Mouse (Mus musculus): ENCODE results near the gene Taar8c. TPM values are rescaled to one million over a fixed set of nuclear protein-coding genes. Genes with fewer than 3 reads are reported as not detected.

Gene Taar8c
- polyA plus RNA-seq, 1 experiment = not detected

- no peak overlapping the region for H3K4me3 ChIP-seq (ENCODE audit: insufficient read depth, low read length)
- TF ChIP-seq POLR2A (IDR thresholded peaks at IDR 0.05; ENCODE audit: extremely low read depth, insufficient read depth, low read length) (no peak), CTCF (IDR thresholded peaks at IDR 0.05; ENCODE audit: extremely low read depth, insufficient read depth, low read length) (no peak)
- H3K27ac ChIP-seq (ENCODE audit: insufficient read depth, low read length) = no peak overlapping the region
- no peaks in the 10 kb centered on the region for H3K4me1 ChIP-seq (ENCODE audit: control insufficient read depth, insufficient read depth, low read length)
These were observed 42.7 kb downstream of the Taar8c start for GRCm38 (mm10) chr10:24058986-24059385.

GRCm38 (mm10) chr10:24052039-24052438 is 49.7 kb downstream of the Taar8c start:
- Histone ChIP-seq H3K4me3 (ENCODE audit: insufficient read depth, low read length) (no peak overlapping the region), H3K27ac (ENCODE audit: insufficient read depth, low read length) (no peak overlapping the region), H3K4me1 (ENCODE audit: control insufficient read depth, insufficient read depth, low read length) (no peaks in the 10 kb centered on the region)
- TF ChIP-seq CTCF (IDR thresholded peaks at IDR 0.05; ENCODE audit: extremely low read depth, insufficient read depth, low read length) = no peak
- TF ChIP-seq POLR2A (IDR thresholded peaks at IDR 0.05; ENCODE audit: extremely low read depth, insufficient read depth, low read length) = no peak

Other genes with a start within 250 kb of the Taar8c start
- 0.28 and 0.88 TPM in 2 replicates for gene Vnn1, start 207.2 kb downstream of the Taar8c start, polyA plus RNA-seq (2012; rRNA removed)
- gene Taar1, start 181.6 kb downstream of the Taar8c start, polyA plus RNA-seq (2012; rRNA removed) = not detected in 2 replicates
- not detected in 2 replicates for gene Taar2, start 163.3 kb downstream of the Taar8c start, polyA plus RNA-seq (2012; rRNA removed)
- gene Taar3, start 152.4 kb downstream of the Taar8c start, polyA plus RNA-seq (2012; rRNA removed) = not detected in 2 replicates
- gene Taar4, start 141.4 kb downstream of the Taar8c start, polyA plus RNA-seq (2012; rRNA removed) = not detected in 2 replicates
- not detected in 2 replicates for gene Taar5, start 131.2 kb downstream of the Taar8c start, polyA plus RNA-seq (2012; rRNA removed)
- gene Taar6, start 116.3 kb downstream of the Taar8c start, polyA plus RNA-seq (2012; rRNA removed) = not detected in 2 replicates
- gene Taar7a, start 108.4 kb downstream of the Taar8c start, polyA plus RNA-seq (2012; rRNA removed) = not detected in 2 replicates
- gene Taar7b, start 102.0 kb downstream of the Taar8c start, polyA plus RNA-seq (2012; rRNA removed) = not detected in 2 replicates
- gene Taar7d, start 74.7 kb downstream of the Taar8c start, polyA plus RNA-seq (2012; rRNA removed) = not detected in 2 replicates
- gene Taar7e, start 64.3 kb downstream of the Taar8c start, polyA plus RNA-seq (2012; rRNA removed) = not detected in 2 replicates
- not detected in 2 replicates for gene Taar7f, start 52.4 kb downstream of the Taar8c start, polyA plus RNA-seq (2012; rRNA removed)
- gene Taar8a, start 25.4 kb downstream of the Taar8c start, polyA plus RNA-seq (2012; rRNA removed) = not detected in 2 replicates
- not detected in 2 replicates for gene Taar8b, start 9.6 kb downstream of the Taar8c start, polyA plus RNA-seq (2012; rRNA removed)
- not detected in 2 replicates for gene Taar9, start 7.6 kb upstream of the Taar8c start, polyA plus RNA-seq (2012; rRNA removed)
- gene Stx7, start 47.4 kb upstream of the Taar8c start, polyA plus RNA-seq (2012; rRNA removed) = 143 and 154 TPM in 2 replicates
- gene Moxd1, start 121.6 kb upstream of the Taar8c start, polyA plus RNA-seq (2012; rRNA removed) = 4.5 and 5.6 TPM in 2 replicates

Data from cortical plate, adult 2 months (tissue).